Mouse (Mus musculus) embryonic fibroblast, embryonic 13.5 days (primary cell): ENCODE data around the gene Psmb2.

ENCODE experiments used
- CTCF ChIP-seq: IDR thresholded peaks from 2 replicates; pipeline ENCODE4 v1.5.1; 2011; ENCODE audit warnings: mild to moderate bottlenecking, control low read depth, low read length, moderate library complexity, borderline replicate concordance; ENCODE audit not compliant: insufficient read depth
- POLR2A ChIP-seq: IDR thresholded peaks from 2 replicates; pipeline ENCODE4 v1.6.1; 2011; ENCODE audit warnings: low read depth, mild to moderate bottlenecking, control low read depth, low read length, moderate library complexity

GRCm38 (mm10) chr4:126751556-126752023 lies 74.2 kb downstream of the Psmb2 start:
- TF ChIP-seq POLR2A (no peak), CTCF (no peak)
